Mouse (Mus musculus) right cerebral cortex, adult 18-20 months (tissue): ENCODE measurements around the gene Esyt2.
A peak's percentile ranks its signal among the peaks of the same experiment; 100 is the strongest.
"Not testable (repeated sequence)": the region's sequence is repeated elsewhere in the genome, so short reads cannot be mapped to it uniquely, and the experiment has no call there.

Experiments
- DNase-seq: peaks from one replicate; pipeline ENCODE4 v3.0.0; 2022; ENCODE audit warnings: mixed read lengths

Esyt2 gene

DNA sequence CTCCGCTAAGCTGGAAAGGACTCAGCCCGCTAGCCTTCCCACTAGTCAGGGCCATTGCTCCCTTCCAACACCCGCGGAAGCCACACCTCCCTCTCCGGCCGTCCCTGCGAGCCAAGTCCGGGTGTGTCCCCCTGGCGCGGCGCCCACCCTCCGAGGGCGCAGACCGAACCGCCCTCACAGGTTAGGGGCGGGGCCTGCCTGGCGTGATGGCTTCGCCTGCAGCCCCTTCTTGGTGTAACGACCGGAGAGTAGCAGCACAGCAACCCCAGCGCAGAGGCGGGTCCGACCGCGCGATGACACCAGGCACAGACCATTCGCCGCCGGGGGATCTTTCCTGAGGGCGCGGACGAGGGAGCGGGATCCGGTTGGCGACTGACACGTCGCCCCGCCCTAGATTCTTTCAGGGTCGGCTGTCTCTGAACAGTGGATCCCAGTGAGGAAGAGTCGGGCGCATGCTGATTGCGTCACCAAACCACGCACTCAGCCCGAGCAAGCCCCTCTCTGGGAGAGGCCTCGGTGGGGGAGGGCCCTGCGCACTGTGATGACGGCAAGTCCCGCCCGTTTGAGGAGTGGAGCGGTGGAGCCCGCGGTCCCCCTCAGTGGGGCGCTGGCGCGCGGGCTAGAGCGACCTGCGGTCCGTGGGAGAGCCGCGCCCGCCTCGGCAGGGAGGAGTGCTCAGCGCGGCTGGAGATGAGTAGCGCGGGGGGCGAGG, at the start of gene Esyt2:
Gene Esyt2 (plus strand): TSS at position 544 of the 712 bp plus-strand sequence.
- DNase-seq: peak; percentile 100

DNA sequence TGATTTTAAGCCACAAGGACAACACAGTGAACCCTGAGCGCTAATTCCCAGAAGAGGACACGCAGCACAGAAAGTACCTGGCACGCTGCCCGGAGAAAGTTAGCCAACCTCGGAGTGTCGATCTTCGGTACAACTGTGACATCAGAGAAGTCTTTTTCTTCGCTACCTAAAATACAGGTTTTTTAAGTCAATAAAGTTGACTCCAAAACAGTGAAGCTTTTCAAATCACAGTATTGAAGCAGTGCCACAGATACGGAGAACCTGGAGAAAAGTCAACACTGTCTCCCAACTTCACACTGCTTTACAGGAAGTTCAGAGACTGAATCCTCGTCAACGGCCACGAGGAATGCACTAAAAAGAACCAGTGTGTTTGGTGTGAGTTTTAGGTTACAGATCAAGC, 49.4 kb upstream of the Esyt2 start:
- DNase-seq: no peak

DNA sequence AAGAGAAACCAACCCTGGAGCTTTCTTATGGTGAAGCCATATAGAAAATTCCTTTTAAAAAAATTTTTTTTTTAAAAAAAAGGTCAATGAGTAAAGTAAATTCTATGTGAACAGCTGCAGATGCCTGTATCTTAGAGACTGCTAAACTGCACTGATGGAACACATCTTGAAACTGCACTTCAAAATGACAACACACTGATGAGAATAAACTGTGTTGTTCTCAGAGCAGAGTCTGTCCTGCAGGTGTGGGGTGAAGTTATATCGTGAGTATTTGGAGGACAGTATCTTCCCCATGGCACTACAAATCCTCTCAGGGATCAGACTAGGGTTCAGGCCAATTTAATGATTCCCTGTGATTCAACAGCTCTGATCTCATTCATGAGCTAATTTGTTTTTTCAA, 48.9 kb upstream of the Esyt2 start:
- no peak for DNase-seq

DNA sequence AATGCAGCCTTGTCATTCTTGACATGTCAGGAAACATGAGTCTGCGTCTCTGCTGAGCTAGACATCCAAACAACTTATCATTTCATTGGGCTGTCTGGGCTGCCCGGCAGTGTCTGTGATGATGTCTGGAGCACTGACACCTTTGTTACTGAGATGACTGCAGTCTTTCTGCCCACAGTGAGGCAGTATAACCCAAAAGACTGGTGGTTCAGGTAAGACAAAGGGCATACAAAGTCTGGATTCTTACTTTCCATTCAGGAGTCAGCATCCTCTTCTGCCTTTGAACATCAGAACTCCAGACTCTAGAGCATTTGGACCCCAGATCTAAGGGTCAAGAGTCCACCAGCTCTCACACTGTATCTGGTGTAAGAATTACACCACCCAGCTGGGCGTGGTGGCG, 45.6 kb upstream of the Esyt2 start:
- no peak for DNase-seq

DNA sequence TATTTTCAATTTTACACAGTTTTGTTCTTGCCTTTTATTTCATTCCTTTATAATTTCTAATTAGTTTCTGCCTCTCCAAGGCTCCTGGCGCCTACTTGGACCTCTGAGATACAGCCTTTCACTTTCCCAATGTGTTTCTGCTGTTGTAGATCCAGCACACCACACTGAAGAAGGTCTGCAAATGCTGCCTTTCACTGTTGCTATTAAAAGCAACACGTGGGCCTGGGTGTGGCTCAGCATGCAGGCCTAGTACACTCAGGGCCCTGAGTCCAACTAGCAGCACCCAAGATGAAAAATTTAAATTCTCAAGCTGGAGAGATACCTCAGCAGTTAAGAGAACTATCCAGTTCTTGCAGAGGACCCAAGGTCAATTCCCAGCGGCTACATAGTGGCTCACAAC, 44.3 kb upstream of the Esyt2 start:
- DNase-seq: peak; percentile 32

DNA sequence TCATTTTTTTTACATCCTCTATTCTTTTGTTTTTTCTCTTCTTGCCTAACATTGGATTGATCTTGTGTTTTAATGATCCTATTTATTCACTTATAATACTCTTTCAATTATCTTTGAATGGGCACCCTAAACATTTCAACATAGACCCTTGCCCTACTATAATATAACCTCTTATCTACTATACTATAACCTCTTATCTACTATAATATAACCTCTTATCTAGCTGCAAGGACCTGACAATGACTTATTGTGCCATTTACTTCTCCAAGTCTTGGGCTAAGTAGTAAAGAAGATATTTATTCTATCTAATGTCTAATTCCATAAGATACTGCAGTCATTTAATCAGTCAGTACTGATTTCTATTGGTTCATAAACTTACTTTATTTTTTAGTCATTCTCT, 42.6 kb upstream of the Esyt2 start:
- DNase-seq: no peak

DNA sequence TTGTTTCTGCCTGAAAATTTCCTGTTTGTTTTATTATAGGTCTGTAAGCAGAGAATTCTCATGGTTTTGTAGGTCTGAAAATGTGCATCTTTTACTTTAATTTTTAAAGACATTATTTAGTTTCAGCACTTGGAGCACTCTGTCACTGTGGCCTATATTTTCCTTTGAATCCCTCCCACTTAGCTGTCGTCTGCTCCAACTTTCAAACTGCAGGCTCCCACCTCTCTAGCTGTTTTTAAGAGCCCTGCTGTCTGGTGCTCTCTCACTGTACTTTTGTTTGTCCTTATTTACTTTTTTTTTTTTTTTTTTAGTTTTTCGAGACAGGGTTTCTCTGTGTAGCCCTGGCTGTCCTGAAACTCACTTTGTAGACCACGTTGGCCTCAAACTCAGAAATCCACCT, 42.2 kb upstream of the Esyt2 start:
- DNase-seq: peak; percentile 21

DNA sequence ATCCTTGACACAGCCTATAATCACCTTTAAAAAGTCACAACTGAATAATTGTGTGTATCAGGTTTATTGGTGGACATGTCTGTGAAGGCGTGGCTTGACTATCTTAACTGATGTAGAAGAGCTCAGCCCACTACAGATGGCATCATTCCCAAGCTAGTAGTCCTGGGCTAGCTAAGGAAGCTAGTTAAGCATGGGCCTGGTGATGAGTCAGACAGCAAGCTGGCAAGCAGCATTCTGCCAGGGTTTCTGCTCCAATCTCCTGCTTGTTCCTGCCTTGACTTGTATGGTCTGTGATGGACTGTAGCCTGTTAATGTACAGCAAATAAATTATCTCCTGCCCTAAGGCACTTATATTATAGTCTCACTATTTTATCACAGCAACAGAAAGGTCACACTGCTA, 36.4 kb upstream of the Esyt2 start:
- DNase-seq: peak; percentile 23

DNA sequence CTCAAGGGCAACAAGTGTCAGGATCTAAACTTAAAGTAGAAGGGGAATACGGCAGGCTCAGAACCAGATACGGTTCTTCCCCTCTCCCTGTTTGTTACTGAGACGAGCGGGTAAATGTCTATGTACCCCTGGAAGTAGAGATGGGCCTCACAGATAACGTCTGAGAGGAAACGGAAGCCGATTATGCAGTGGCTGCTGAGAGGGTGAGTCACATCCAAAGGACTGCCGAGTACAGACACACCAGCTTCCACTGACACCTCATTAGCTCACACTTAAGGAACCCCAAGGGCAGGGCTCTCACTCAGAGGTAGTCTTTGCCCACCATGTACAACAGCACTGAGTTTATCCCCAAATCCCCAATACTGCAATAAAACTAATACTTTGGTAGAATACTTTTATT, 26.3 kb upstream of the Esyt2 start:
- no peak for DNase-seq

DNA sequence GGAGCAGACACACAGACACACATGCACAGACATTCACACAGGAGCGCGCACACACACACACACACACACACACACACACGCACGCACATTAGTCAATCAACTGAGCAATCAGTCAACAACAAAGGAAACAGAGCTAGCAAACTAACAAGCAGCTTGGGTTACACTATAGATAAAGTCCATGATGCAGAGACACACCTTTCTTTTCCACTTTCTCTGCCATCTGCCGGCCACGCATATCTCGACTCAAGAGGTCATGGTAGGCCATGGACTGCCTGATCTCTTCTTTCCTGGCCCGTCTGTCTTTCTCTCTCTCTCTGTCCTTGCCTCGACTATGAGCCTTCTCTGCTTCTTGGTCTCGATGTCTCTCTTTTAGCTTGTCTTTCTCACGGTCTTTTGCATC, 25.4 kb upstream of the Esyt2 start:
- no peak for DNase-seq

DNA sequence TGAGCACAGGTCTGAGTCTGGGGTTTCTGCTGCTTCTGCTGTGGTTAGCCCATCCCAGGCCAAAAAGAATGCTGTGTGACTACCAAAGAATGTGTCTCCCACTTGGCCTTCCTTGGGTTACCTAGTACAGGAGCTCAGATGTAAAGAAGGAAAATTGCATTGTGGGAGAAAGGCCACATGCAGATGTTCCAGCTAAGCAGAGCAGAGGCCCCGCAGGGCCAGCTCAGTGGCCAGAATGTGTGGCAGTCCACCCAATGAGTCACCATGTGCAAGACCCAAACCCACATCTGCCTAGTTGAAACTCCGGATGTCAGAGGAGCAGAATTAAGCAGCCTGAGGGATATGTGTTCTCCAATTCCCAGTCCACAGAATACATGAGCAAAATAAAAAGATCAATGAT, 22.7 kb upstream of the Esyt2 start:
- DNase-seq: no peak

DNA sequence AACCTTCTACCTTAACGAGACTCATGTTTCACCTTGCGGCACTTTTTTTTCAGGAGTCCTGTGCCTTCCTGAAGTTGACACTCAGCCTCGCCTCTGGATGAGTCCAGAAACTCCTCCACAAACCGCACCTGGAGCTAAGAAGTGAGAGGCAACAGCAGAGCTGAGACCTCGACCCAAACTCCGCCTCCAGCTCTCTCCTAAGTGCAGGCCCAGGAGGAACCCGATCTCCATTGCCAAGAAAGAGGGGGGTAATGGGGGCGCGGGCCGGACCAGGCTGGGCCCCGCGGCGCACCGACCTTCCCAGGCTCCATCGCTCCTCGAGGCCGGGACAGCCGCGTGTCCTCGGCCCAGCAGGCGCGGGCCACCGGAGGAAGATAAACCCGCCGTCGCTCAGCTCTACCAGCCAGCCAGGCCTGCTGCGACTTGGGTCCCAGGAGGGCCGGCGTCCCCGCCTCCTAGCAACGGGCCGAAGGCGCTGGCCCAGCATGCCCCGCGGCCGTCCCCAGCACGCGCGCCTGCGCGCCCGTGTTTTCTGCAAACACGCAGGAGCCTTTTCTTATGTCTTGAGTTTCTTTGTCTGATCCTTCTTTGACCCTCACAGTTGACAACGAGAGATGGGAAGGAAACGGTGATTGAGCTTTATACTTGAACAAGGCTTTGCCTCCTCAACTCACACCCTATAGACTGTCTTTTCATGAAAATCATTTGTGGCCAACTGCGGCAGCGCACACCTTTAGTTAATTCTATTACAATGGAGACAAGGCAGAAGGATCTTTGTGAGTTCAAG, 18.2 kb upstream of the Esyt2 start, which contains the start of gene Wdr60:
Gene Wdr60 (minus strand): TSS at position 468 of the 787 bp plus-strand sequence.
- peak; percentile 91 for DNase-seq

DNA sequence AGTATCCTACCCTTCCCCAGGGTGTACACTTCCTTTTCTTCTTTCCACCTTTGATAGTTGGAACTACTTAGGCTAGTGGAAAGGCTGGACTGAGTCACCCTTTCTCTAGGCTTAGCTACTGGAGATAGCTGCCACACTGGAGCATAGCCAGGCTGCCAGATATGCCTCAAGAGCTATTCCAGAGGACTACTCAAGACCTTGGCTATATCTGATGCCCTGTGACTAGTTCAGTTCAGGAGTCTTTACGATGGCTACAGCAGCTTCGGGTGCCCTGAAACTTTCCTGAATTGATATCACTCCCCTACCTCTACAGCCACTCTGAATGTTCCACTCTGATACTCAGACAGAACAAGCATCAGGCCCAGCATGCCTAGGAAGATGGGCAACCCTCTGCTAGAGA, 16.2 kb upstream of the Esyt2 start:
- no peak for DNase-seq

DNA sequence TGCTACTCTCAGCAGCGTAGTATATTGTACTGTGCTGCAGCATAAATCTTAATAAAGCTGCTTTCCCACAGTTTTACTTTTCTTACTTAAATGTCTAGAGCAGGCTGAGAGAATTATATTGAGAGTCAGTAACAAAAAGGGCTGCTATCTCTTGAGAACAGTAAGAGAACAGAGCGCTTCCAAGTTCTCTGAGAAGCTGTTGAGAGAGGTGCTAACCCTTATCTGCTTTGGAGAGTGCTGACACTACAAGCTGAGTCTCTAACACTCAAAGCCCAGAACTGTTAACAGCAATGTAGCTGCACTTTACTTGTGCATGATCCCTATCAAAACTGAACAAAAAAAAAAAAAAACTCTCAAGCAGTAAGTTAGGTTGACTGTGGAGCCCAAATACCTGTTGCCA, 15.7 kb upstream of the Esyt2 start:
- DNase-seq: no peak

DNA sequence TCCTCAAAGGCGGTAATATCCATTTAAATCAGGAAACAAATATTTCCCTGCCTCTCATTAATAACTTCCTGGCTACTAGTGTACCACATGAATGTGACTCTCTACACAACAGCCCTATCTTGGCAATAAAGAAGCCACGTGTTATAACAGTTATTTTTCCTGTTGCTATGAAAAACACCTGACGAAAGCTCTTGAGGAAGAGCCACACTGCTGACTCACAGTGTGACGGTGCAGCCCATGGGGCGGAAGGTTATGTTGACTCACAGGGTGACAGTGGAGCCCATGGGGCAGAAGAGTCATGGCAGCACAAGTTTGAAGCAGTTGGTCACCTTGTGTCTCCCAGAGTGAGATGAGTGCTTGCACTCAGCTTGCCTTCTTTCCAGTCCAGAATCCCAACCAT, 11.5 kb upstream of the Esyt2 start:
- no peak for DNase-seq

DNA sequence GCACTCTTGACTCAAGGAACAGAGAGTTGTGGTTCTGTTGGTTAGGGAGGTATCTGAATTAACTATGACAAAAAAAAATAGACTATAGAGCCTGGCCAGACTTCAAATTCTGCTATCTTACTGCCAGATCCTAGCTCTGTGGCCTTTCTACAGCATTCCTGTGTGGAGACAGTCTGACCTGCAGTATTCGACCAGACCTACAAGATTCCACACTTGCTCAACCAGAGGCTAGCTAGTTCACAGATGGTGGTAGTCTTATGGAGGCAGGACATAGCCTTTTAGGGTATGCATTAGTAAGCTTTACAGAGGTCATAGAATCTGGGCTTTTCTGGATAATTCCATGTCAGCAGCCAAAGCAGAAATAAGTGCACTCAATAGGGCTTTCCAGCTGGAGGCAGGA, 10.5 kb upstream of the Esyt2 start:
- no peak for DNase-seq

DNA sequence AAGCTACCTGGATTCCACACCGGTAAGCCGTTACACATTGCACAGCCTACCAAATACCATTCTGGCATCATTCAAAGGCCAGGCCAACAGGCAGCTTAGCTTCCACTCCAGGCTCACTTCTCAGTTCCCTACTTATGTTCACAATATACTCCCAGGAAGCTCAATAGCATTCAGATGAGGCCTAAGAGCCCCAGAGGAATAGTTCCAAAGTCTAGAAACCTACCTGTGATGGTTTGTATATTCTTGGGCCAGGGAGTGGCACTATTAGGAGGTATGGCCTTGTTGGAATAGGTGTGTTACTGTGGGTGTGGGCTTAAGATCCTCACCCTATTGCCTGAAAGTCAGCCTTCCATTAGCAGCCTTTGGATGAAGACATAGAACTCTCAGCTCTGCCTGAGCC, 9.9 kb upstream of the Esyt2 start:
- no peak for DNase-seq

DNA sequence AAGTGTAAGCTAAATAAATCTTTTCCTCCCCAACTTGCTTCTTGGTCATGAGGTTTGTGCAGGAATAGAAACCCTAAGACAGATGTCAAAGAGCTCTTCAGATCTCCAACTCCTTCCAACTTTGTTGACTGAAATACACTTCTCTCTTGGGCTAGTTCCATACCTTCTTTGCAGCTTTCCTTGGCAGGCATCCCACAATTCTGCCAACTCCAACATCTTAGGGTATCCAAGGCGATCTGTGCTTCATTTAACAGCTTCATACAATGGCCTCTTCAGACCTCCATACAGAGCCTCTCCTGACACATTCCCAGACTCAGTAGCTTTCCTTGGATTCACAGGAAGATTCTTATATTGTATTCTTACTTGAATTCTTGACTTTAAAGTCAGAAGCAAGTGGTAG, 7.3 kb upstream of the Esyt2 start:
- DNase-seq: no peak

DNA sequence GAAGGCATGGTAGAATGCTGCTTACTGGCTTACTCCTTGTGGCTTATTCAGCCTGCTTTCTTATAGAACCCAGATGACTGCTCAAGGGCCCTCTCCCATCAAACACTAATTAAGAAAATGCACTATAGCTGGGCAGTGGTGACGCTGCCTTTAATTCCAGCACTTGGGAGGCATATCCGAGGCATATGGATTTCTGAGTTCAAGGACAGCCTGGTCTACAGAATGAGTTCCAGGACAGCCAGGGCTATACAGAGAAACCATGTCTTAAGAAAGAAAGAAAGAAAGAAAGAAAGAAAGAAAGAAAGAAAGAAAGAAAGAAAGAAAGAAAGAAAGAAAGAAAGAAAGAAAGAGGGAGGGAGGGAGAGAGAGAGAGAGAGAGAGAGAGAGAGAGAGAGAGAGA, 5.9 kb upstream of the Esyt2 start, which contains the start of gene Gm11027:
Gene Gm11027 (plus strand): TSS at position 301 of the 400 bp plus-strand sequence.
- not testable (repeated sequence) for DNase-seq

DNA sequence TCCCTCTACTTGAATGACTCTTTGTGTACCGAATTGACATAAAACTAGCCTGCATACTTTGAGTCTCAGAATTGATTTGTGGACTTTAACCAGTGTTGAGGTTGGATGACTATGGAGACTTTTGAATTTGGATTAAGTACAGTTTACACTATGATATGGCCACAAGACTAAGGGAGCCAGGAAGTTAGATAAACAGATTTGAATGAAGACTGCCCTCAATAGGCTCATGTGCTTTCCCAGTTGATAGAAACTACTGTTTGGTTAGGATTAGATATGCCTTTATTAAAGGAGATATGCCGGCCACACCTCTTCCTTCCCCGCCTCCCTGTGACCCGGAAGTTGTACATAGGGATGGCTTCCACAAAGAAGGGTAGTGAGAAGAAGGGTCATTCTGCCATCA, 5.4 kb upstream of the Esyt2 start:
- no peak for DNase-seq

DNA sequence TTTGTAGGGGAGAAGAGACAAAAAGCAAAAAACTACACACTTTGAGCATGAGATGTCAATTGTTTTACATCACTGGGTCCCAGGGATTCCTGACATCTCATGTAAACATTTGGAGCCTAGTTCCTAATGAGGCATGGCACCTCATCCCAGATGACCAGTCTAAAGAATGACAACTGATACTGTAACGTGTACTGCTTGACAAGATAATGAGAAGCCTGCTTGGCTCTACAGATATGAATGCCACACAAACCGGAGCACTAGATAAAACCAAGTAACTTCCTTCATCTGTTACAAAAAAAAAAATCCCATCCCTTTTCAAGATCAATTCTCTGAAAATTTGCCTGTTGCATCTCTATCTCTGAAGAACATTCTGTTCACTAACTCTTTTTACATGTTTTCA, 4.0 kb upstream of the Esyt2 start:
- DNase-seq: no peak

DNA sequence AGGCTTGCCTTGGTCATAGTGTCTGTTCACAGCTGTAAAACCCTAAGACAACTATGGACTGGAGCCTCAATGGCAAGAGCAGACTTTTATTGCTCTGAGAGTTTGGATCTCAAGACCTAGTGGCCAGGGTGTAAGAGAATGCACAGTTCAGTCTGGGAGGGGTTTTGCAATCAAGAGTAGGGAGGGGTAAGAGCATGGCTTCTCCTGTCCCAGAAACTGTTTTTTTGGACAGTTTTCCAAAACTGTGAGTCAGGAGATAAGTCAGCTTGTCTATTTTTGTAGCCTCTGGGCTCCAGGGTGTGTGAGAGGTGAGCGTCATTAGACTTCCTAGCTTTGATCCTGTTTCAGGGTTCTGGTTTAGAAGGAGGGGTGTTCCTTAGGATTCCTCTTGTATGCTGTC, 2.5 kb upstream of the Esyt2 start:
- no peak for DNase-seq

DNA sequence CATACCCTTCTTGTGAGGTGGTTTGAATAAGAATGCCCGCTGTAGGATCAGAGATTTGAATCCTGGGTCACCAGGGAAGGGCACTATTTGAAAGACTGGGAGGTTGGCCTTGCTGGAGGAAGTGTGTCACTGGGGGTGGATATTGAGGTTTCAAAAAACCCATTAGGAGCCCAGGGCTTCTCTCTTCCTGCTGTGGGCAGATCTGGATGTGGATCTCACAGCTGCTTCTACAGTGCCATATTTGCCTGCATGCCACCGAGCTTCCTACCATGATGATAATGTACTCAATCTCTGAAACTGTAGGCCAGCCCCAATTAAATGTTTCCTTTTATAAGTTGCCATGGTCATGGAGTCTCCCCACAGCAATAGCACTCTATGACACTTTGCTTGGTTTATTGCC, 1.8 kb upstream of the Esyt2 start:
- no peak for DNase-seq

DNA sequence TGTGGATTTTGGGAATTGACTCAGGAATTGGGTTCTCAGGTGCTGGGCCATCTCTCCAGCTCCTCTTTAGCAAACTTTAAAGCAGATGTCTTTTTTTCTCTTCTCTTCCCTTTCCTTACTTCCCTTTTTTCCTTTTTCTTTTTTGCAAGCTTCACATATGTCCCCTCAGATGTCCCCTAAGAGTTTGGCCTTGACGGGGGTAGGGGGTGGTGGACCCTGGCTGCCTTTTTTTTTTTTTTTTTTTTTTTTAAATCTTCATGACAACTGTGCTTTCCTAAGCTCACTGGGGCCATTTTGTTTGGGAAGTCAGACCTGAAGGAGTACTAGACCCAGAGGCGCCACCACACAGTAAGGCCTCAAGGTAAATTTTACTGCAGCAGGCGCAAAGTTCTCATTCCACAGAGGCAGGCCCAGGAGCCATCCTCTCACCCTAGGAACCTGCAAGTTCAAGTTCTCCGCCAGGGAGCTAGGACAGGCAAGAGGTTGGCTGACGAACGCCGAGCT, 795 bp upstream of the Esyt2 start:
- no peak for DNase-seq
